Mouse (Mus musculus) cerebellum, postnatal 36 days (tissue): Measurements from ENCODE around the gene Cacna2d3.

Source experiments
- DNase-seq, 2 experiments: peaks; one replicate each; pipeline ENCODE4 v3.0.0; 2021 to 2022; ENCODE audit warnings: mixed read lengths in 2 of 2

Cacna2d3 gene

DNA sequence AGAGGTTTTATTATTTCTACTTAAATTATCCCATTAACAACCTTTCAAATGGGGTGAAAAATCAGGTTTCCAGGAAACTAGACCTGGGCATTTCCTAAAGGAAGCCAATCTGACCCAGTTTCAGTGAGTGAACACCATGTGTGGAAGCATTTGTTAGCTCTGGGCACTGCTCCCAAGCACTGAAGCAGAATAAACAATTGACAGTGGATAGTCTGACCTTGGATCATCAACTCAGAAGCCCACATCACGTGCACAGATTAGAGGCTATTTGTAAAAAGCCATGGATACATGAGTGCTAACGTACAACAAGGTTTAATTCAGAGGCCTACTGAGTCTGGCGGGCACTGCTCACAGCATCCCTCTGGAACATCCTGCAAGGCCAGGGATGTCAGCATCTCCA, 82.4 kb downstream of the Cacna2d3 start:
- DNase-seq: peak; percentile 73 to 82

DNA sequence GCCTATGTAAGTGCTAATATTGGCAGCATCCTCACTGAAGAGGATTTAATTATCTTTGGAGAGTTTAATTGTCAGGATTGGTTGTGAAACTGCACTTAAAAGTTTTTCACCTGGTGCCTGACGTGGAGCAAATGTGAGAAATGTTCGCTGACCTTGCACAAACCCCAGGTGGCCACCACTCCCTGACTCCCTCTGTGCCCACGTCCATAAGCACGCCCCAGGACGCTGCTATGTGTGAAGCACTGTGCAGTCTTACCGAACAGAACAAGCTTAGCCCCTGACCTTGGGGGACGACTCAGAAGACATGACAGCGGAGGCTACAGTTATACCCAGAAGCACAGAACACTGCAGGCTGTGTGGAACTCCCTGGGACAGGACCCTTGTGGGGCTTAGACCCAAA, 93.5 kb downstream of the Cacna2d3 start:
- DNase-seq: no peak

DNA sequence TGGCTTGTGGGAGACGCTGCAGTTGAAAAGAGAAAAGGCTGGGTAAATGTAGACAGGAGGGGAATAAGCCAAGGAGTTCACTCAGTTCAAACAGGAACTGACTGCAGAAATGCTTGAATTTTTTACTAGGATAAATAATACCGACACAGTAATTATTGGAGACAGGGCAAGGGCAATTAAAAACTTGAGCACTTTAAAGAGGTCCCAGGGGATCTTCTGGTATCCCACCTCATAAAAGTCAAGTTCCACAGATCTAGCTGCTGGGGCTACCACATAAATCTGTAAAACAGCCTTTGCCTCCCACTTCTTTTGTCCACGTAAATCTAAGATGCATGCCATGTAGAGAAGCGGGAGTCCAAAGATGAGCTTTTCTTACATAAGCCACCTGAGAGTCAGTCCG, 109.2 kb downstream of the Cacna2d3 start:
- no peak for DNase-seq

DNA sequence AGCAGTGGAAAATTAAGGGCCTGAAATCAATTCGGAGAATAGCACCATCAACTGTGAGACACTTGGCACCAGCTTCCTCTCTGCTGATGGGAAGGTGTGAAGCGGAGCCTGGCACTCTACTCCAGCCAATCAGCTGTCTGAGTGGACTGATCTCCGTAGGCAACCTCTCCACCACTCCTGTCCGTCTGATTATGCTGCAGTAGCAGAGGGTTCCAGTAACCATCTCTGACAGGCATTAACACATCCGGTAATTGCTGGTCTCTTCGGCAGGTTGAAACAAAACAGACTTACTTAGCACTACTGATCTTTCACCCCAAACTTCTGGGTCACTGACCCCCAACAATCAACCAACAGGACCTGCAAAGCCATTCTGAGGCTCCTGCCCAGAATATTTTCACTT, 112.9 kb downstream of the Cacna2d3 start:
- DNase-seq: no peak

DNA sequence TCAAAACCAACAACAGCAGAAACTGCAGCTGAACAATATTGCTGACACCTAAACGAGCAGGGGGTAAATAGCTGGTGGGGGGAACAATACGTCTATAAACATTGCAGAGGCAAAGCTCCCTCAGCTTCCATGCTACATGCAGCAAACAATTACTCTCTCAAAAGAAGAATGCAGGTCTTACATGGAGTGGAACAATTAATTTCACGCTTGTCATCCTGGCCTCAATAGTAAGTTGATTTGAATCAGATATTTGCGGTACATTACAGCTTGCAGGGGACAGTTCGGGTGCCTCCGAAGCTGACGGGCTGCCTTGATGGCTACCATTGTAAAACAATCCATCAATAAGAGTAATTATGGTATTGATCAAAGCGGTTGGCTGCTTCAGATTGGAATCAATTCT, 122.2 kb downstream of the Cacna2d3 start:
- no peak for DNase-seq

DNA sequence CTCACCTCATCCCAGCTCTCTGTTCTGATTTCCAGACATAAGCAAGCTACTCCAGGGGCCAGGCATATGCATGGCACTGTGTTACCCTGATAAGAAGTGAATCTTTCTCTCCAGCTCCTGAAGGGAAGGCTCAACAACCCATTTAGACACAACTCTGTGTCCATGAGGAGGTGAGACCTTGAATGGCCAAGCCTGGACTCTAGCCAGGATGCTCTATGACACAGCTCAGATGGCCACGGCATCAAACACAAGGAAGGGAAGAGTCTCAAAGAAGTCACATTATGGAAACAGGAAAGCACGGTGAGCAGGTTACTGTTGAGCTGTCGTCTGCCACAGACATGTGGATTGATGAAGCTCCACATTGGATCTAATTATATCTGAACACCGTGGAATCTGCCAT, 128.8 kb downstream of the Cacna2d3 start:
- no peak for DNase-seq

DNA sequence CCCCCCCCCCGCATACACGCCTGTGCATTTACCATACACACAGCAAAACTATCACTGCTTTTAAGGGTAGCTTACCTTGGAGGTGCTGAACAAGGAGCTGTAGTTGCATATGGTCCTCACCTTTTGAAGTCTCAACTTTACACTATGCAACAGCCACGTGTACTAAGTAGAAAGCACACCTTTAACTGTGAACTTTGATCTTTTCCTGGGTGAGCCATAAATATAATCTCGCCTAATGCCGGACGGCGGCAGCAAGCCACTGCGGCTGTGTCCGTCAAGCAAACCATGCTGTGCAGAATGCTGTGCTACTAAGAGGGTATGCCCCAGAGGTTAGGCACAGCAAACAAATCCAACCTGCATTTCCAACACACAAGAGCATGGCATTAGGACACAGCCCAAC, 132.0 kb downstream of the Cacna2d3 start:
- no peak for DNase-seq

GRCm38 (mm10) chr14:29581961-29582360, 139.7 kb downstream of the Cacna2d3 start:
- DNase-seq: no peak

DNA sequence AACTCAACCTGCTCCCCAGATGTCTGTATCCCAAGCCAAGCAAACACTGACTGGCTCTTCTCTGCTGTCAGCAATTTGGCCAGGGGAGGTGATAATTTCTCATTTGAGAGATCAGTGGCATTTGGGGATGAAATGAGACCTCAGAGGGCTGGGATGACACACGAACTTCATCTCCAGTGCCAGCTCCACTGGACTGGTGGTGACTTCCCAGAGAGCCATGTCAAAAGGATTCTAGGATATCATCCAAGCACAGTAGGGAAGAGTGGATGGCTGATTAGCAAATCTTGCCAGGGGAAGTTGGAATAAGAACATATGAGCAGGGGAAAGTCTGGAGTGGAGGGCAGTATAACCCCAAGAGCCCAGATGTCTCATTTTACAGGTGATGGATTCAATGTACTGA, 143.9 kb downstream of the Cacna2d3 start:
- DNase-seq: peak in 1 of 2 experiments; percentile 5

DNA sequence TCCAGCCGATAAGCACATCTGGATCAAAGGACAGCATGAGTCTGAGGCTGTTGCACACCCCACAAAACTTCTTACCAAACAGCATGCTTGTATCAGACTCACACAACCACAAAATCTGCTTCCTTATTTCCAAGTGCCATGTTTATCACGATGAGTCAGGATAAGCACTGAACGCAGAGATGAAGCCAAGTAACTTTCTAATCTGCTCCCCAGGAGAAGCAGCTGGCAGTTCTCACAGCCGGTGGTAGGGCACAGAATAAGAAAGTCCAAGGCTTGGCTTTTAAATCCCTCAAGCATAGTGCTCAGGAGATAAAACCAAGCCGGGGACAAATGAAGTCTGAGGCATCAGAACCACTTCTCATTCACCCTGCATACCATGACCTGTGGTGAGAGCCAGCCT, 146.1 kb downstream of the Cacna2d3 start:
- no peak for DNase-seq

- no peak for DNase-seq
These were observed 159.0 kb downstream of the Cacna2d3 start for GRCm38 (mm10) chr14:29562704-29563103.

GRCm38 (mm10) chr14:29561122-29561834, 160.4 kb downstream of the Cacna2d3 start:
- no peak for DNase-seq

GRCm38 (mm10) chr14:29558440-29558839, 163.2 kb downstream of the Cacna2d3 start:
- no peak for DNase-seq

- no peak for DNase-seq
These were observed 165.5 kb downstream of the Cacna2d3 start for GRCm38 (mm10) chr14:29556152-29556551.

GRCm38 (mm10) chr14:29552471-29552870, 169.2 kb downstream of the Cacna2d3 start:
- DNase-seq: no peak

DNA sequence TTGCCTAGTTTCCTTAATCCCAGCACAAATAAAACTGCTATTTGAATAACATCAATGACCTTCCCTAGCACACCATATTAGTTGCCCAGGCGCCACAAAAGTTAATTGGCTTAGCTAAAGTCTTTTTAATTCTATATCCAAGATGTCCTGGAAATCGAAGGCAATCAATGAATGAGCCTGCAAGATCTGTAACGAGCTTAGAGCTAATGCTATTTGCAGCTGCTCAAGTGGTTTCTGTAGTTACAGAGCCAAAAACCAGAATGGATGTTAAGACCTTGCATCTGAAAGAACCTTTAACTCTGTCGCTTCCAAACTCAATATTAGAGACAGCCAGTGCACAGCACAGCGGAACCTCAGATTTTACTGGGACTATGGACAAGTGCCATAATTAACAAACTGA, 173.0 kb downstream of the Cacna2d3 start:
- no peak for DNase-seq

GRCm38 (mm10) chr14:29530516-29530915, 191.1 kb downstream of the Cacna2d3 start:
- DNase-seq: no peak

GRCm38 (mm10) chr14:29528696-29529095, 193.0 kb downstream of the Cacna2d3 start:
- no peak for DNase-seq

DNA sequence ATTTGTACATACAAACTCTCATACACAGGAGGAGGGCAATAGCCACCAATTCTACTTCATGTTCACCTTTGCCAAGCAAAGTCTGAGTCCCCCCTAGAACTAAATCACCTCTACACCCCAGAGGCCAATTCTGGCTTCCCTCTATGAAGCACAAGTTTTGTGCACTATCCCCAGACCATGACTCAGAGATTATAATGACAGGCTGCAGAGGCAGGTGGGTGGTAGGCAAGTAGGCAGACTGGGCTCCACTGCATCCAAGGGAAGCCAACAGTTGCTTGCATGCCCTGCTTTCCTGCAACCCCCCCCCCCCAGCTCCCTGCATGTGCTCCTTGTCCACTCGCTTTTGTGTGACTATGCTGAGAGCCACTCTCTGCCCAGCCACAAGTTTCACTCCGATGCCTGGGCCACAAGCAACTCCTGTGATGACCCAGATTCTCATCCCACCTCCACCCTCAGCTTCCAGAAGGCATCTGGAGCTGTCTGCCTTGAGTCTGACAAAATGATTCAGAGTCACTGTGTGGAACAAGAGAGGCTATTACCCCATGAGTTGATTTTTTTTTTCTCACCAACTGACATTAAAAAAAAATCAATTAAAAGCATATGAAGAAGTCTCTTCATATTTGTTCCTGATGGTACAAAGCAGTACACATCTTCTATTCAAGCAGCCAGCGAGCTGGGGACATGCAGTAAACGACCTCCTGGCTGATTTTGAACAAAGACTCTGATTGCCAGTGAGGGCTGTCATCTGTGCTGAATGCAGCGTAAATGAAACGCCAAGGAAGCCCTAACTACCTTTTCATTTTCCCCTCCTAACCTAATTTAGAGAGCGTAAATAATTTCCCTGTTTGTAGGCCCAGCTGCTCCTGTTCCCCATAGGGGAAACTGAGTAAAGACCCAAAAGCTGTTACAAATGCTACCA, 201.7 kb downstream of the Cacna2d3 start:
- DNase-seq: no peak

DNA sequence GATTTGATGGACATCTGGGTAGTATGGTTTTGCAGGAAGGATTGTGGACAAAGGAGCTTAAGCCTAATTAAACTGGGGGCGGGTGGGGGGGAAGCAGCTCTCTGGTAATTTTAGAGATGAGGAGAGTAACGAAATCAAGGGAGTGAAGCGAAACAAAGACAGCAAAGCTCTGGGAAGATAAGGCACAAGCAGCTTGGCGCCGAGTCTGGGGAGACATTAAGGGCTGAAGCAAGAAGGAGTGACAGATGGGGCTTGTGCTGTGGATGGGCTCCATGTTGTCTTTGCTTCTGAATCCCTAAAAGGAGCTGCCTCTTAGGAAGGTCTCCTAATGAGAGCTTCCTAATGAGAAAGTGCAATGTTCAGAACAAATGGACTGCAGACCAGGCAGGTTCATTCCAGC, 219.0 kb downstream of the Cacna2d3 start:
- DNase-seq: peak in 1 of 2 experiments; percentile 17

GRCm38 (mm10) chr14:29498546-29499290, 222.9 kb downstream of the Cacna2d3 start:
- DNase-seq: peak; percentile 22 to 24

DNA sequence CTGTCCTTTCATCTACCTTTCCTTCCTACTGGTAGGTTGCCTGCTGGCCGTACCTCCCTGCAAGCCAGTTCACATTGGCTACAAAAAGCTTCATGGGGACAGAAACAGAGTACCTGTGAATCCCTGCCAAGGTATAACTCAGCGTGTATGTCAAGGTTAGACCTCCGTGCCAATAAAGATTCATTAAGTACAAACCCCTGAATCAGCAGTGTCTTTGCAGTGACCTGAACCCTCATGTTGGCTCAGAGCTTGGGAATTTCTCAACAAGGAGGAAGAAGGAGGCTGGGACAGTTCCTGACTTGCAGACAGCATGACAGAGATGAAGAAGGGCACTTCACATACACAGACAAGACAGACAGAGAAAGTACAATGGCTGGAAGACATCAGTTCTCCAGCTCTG, 225.1 kb downstream of the Cacna2d3 start:
- DNase-seq: no peak

- no peak for DNase-seq
These were observed 229.9 kb downstream of the Cacna2d3 start for GRCm38 (mm10) chr14:29491786-29492185.
